In the genomic region with DNA sequence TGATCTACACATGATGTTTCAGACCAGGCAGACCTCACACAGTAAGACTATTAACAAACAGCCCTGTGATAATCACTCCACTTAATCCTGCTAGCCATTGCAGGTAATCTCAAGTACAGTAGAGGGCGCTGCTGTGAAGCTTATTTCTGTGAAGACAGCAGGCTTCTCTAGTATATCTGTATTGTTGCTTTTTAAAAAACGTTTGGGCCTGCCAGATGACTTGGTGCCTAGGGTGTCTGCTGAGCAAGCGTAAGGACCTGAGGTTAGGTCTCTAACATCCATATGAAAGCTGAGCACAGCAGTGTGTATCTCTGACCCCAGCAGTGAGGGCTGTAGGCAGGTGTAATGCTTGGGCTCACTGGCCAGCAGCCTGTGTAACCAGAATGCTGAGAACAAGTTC, we compare ENCODE assay signal across 9 mouse cellular contexts.
DNase-seq lines count a peak whose midpoint lies in the region; ATAC-seq and TF ChIP-seq lines count a peak whose summit lies in the region.
"Had no signal": no experiment of that assay in that cellular context is flagged by ENCODE, and none has a peak within 500 bp of the region (broad histone marks: within the 10 kb centered on the region; RNA-seq: fewer than 3 reads in every experiment).

No protein-coding gene starts in this region.

- no peak overlapping the region for H3K9ac ChIP-seq in intestine, postnatal 0 days (ENCODE audit: low read depth, low read length)
- no peak overlapping the region for H3K9ac ChIP-seq in liver, adult 2 months (ENCODE audit: low read depth, low read length)
- H3K9ac ChIP-seq in neural tube, embryonic 13.5 days = no peak overlapping the region
- H3K9ac ChIP-seq: embryonic facial prominence, embryonic 15.5 days had no signal

- H3K9me3 ChIP-seq in forebrain, embryonic 10.5 days = no peaks in the 10 kb centered on the region
- H3K9me3 ChIP-seq in intestine, postnatal 0 days (ENCODE audit: control insufficient read depth) = no peaks in the 10 kb centered on the region
- H3K9me3 ChIP-seq in neural tube, embryonic 13.5 days = no peaks in the 10 kb centered on the region
- H3K9me3 ChIP-seq: embryonic facial prominence, embryonic 15.5 days had no signal

- H3K36me3 ChIP-seq in forebrain, embryonic 10.5 days (replicated peaks) = 0 out of 2 replicates have a peak, but pooled peaks cover 6% of the 10 kb centered on the region
- no peaks in the 10 kb centered on the region for H3K36me3 ChIP-seq in intestine, postnatal 0 days (ENCODE audit: control insufficient read depth, insufficient read depth)
- no peaks in the 10 kb centered on the region for H3K36me3 ChIP-seq in liver, adult 2 months (ENCODE audit: control insufficient read depth, insufficient read depth, low read length)
- no peaks in the 10 kb centered on the region for H3K36me3 ChIP-seq in neural tube, embryonic 13.5 days
- H3K36me3 ChIP-seq: embryonic facial prominence, embryonic 15.5 days had no signal

- no peaks in the 10 kb centered on the region for H3K27me3 ChIP-seq in forebrain, embryonic 10.5 days (ENCODE audit: poor library complexity, severe bottlenecking)
- H3K27me3 ChIP-seq in intestine, postnatal 0 days (replicated peaks; ENCODE audit: control insufficient read depth, insufficient read depth, low read length) = no peaks in the 10 kb centered on the region
- H3K27me3 ChIP-seq in liver, adult 2 months (ENCODE audit: control insufficient read depth, insufficient read depth, low read length) = no peaks in the 10 kb centered on the region
- H3K27me3 ChIP-seq in neural tube, embryonic 13.5 days = no peaks in the 10 kb centered on the region
- H3K27me3 ChIP-seq: embryonic facial prominence, embryonic 15.5 days had no signal

- no peak overlapping the region for H3K4me3 ChIP-seq in forebrain, embryonic 10.5 days
- no peak overlapping the region for H3K4me3 ChIP-seq in intestine, postnatal 0 days (ENCODE audit: low read depth, low read length)
- H3K4me3 ChIP-seq in liver, adult 2 months (ENCODE audit: insufficient read depth, low read depth, low read length) = no peak overlapping the region
- no peak overlapping the region for H3K4me3 ChIP-seq in neural tube, embryonic 13.5 days
- H3K4me3 ChIP-seq: embryonic facial prominence, embryonic 15.5 days had no signal

- peak; percentile 6 for DNase-seq in ovary, postnatal 14 days (ENCODE audit: low spot score)
- no peak for DNase-seq in ovary, postnatal 10 days (ENCODE audit: low spot score)
- DNase-seq in adipocyte (ENCODE audit: low spot score) = peak; percentile 79
- peak; percentile 36 for DNase-seq in forebrain, embryonic 10.5 days (ENCODE audit: extremely low spot score, low spot score)
- peak; percentile 30 for DNase-seq in liver, adult 2 months (ENCODE audit: extremely low read depth, low read depth, low spot score)

- no peak for ATAC-seq in intestine, postnatal 0 days
- ATAC-seq in neural tube, embryonic 13.5 days (ENCODE audit: low read depth) = peak; percentile 27; the same call in 1 of the 2 replicates
- no peak for ATAC-seq in erythroblast, adult 5-6 weeks (replicated peaks; ENCODE audit: low FRiP score, poor library complexity, severe bottlenecking)

- H3K79me2 ChIP-seq in liver, adult 2 months (ENCODE audit: control insufficient read depth, insufficient read depth, low read length) = no peaks in the 10 kb centered on the region

- no peak overlapping the region for H3K27ac ChIP-seq in forebrain, embryonic 10.5 days
- no peak overlapping the region for H3K27ac ChIP-seq in intestine, postnatal 0 days (ENCODE audit: low read depth, low read length)
- H3K27ac ChIP-seq in liver, adult 2 months (replicated peaks; ENCODE audit: insufficient read depth, low read depth, low read length) = no peak overlapping the region
- no peak overlapping the region for H3K27ac ChIP-seq in neural tube, embryonic 13.5 days (replicated peaks)
- H3K27ac ChIP-seq: embryonic facial prominence, embryonic 15.5 days had no signal

- H3K4me2 ChIP-seq in intestine, postnatal 0 days (replicated peaks; ENCODE audit: low read depth) = no peak overlapping the region
- H3K4me2 ChIP-seq in neural tube, embryonic 13.5 days = no peak overlapping the region
- H3K4me2 ChIP-seq: embryonic facial prominence, embryonic 15.5 days had no signal

- WGBS in forebrain, embryonic 10.5 days = 25% methylated on average over 3 of the region's 3 CpGs
- WGBS in intestine, postnatal 0 days = 26% methylated on average over 3 of the region's 3 CpGs
- WGBS in liver, adult 2 months = 34% methylated on average over 3 of the region's 3 CpGs
- WGBS in neural tube, embryonic 13.5 days = 20% methylated on average over 3 of the region's 3 CpGs

- no peak for TF ChIP-seq POLR2A in liver, adult 2 months (IDR thresholded peaks at IDR 0.05; ENCODE audit: extremely low read depth, insufficient read depth, low read length)

- TF ChIP-seq CTCF in intestine, postnatal 0 days (IDR thresholded peaks at IDR 0.05; ENCODE audit: low read depth) = peak; percentile 76
- no peak; the same call in 1 of the 2 replicates for TF ChIP-seq CTCF in liver, adult 2 months (IDR thresholded peaks at IDR 0.05; ENCODE audit: low read depth, low read length)

- no peaks in the 10 kb centered on the region for H3K4me1 ChIP-seq in forebrain, embryonic 10.5 days
- H3K4me1 ChIP-seq in intestine, postnatal 0 days (replicated peaks; ENCODE audit: control insufficient read depth, insufficient read depth, low read length) = no peaks in the 10 kb centered on the region
- no peaks in the 10 kb centered on the region for H3K4me1 ChIP-seq in liver, adult 2 months (ENCODE audit: control insufficient read depth, insufficient read depth, low read length)
- no peaks in the 10 kb centered on the region for H3K4me1 ChIP-seq in neural tube, embryonic 13.5 days (replicated peaks)
- H3K4me1 ChIP-seq: embryonic facial prominence, embryonic 15.5 days had no signal
